Mouse (Mus musculus): ENCODE measurements at regions not wholly inside any gene's neighbourhood (a gene's known extent, or its start where the extent isn't known, plus 50 kb on each side); places are given as distances from the start of the nearest gene placed in this dataset.
"Not testable (repeated sequence)": the region's sequence is repeated elsewhere in the genome, so short reads cannot be mapped to it uniquely, and the experiment has no call there.

DNA sequence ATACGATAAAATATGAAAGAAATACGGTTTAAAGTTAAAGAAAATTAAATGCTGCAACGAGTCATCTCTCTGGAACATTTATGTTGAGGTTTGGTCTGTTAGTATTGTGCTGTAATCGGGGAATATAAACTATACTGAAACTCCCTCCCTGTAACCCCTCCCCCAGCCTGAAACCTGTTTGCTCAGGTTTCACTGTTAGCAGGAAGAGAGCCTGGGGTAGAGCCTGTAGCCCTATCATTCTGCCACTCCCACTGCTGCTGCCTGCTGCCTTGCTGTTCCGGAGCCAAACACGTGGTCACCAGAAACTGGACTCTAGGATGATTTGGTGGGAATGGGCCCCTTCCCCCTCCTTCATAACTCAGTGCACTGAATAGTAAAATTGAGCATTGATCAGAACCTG is 127.3 kb upstream of the Tram1l1 start:
- not testable (repeated sequence) for DNase-seq

DNA sequence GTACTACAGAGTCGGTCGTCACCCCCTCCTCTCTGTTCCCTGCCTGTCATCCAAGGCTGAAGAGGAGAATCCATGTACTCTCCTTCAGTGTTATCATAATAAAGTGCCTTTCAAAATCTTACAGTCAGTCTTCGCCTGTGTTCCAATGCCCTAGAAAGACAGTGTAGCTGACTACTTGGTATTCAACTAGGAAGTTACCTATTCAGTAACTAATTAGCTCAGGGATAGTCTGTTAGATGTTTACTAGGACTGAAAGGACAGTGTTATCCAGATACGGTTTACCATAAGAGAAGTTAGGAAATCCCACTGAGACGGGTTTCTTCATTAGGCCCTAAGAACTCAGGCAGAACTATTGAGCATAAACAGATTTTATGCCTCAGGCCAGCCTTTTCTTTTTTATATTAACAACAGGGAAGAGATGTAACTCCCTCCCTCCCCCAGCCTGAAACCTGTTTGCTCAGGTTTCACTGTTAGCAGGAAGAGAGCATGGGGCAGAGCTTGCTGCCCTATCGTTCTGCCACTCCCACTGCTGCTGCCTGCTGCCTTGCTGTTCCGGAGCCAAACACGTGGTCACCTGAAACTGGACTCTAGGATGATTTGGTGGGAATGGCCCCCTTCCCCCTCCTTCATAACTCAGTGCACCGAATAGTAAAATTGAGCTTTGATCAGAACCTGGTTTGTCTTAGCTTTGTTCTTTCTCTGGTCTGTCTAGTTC is 120.3 kb upstream of the Tram1l1 start:
- DNase-seq, result not testable (repeated sequence)

DNA sequence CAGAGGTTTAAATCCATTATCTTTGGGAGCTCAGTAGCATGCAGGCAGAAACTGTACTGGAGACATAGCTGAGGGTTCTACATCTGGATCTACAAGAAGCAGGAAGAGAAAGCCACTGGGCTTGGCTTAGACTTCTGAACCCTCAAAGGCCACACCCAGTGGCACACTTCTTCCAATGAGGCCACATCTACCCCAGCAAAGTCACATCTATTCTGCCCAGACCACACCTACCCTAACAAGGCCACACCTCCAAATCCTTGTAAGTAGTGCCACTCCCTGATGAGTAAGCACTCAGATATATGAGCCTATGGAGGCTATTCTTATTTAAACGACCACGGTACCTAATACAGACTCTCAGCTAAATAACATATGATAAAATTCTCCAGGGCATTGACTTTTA is 103.5 kb upstream of the Tram1l1 start:
- no peak for DNase-seq

GRCm38 (mm10) chr3:124225982-124226381 is 94.7 kb upstream of the Tram1l1 start:
- no peak for DNase-seq

DNA sequence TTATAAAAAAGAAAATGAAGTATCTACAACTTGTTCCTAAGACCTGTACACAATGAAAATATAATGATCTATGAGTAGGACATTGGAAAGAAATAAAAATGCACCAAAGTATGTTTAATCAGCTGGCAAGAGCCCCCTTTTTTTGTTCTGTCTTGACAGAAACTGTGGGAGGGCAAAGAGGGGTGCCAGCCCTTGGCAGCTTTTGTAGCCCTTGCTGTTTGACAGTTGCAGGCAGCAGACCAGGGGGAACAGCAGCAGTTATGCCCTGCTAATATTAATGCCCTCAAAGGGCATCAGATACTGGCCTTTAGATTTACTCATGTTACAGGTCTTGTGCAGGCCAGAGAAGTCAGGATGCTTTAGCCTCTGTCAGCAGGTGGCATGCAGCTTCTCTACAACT is 93.0 kb upstream of the Tram1l1 start:
- DNase-seq, result no peak

DNA sequence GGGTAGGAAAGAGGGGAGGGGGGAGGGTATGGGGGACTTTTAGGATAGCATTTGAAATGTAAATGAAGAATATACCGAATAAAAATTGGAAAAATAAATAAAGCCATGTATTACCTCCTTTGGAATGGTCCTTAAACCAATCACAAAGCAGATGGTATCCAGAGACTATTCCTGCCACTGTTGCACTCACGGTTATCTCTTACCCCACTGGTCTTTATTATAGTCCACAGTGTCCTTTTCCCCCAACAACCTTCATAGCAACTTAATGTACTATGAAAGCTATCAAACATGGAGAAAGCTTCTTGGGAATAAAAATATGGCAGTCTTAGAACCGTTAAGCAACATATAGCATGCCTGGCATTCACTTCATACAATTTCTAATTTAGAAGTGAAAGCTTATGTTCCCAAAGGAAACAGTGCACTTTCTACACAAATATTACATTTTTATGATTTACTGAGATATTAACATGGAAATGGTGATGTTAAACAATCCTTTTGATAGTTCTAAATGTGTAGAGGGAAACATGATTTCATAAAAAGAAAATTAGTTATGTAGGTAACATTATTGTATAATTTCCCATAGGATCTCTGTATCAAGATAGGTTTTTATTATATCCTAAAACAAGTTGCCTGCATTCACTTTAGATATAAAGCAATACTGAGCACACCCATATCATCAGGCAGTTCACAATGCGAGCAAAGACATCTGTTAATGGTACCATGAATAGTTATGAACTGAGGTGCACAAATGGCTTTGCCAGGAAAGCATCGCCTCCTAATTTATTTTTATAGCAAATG is 79.5 kb upstream of the Tram1l1 start:
- no peak for DNase-seq

- DNase-seq, result no peak
Measured at GRCm38 (mm10) chr3:124241734-124242006, 79.0 kb upstream of the Tram1l1 start.

GRCm38 (mm10) chr3:124262150-124262549 is 58.5 kb upstream of the Tram1l1 start:
- DNase-seq, result no peak

- no peak for DNase-seq
Measured at GRCm38 (mm10) chr3:124266821-124267220, 53.8 kb upstream of the Tram1l1 start.

GRCm38 (mm10) chr3:124270506-124270905 is 50.1 kb upstream of the Tram1l1 start:
- DNase-seq, result peak in 1 of 2 experiments; percentile 21
